Mouse (Mus musculus) kidney, postnatal 36 days (tissue): ENCODE data around the gene Zbtb7b.

Experiments used
- DNase-seq, 2 experiments: peaks; one replicate each; pipeline ENCODE4 v3.0.0; 2021 to 2022; ENCODE audit warnings: mixed read lengths in 2 of 2

Gene Zbtb7b

GRCm38 (mm10) chr3:89388901-89389740 lies 5.5 kb downstream of the Zbtb7b start:
- peak; percentile 37 to 50 for DNase-seq

GRCm38 (mm10) chr3:89388134-89388881 lies 6.3 kb downstream of the Zbtb7b start:
- peak; percentile 60 to 79 for DNase-seq

GRCm38 (mm10) chr3:89387632-89388031 lies 6.9 kb downstream of the Zbtb7b start:
- peak in 1 of 2 experiments; percentile 27 for DNase-seq

- DNase-seq: peak in 1 of 2 experiments; percentile 43
Measured at GRCm38 (mm10) chr3:89386438-89387420, 7.8 kb downstream of the Zbtb7b start.

GRCm38 (mm10) chr3:89385451-89385850 lies 9.1 kb downstream of the Zbtb7b start:
- peak in 1 of 2 experiments; percentile 22 for DNase-seq

- no peak for DNase-seq
Measured at GRCm38 (mm10) chr3:89384331-89385076, 10.1 kb downstream of the Zbtb7b start.

GRCm38 (mm10) chr3:89383651-89384255 lies 10.8 kb downstream of the Zbtb7b start:
- no peak for DNase-seq

- DNase-seq: no peak
Measured at GRCm38 (mm10) chr3:89382950-89383349, 11.6 kb downstream of the Zbtb7b start.

GRCm38 (mm10) chr3:89382033-89382882 lies 12.3 kb downstream of the Zbtb7b start:
- DNase-seq: no peak

GRCm38 (mm10) chr3:89381233-89381632 lies 13.3 kb downstream of the Zbtb7b start:
- DNase-seq: no peak

- DNase-seq: no peak
Measured at GRCm38 (mm10) chr3:89380711-89381110, 13.9 kb downstream of the Zbtb7b start.

GRCm38 (mm10) chr3:89380291-89380690 lies 14.3 kb downstream of the Zbtb7b start:
- no peak for DNase-seq

GRCm38 (mm10) chr3:89379388-89380131 lies 15.0 kb downstream of the Zbtb7b start:
- DNase-seq: peak in 1 of 2 experiments; percentile 18

- peak; percentile 74 to 80 for DNase-seq
Measured at GRCm38 (mm10) chr3:89378394-89379067, 16.0 kb downstream of the Zbtb7b start.

GRCm38 (mm10) chr3:89377831-89378230 lies 16.7 kb downstream of the Zbtb7b start:
- DNase-seq: no peak

- no peak for DNase-seq
Measured at GRCm38 (mm10) chr3:89373581-89374231, 20.9 kb downstream of the Zbtb7b start.

GRCm38 (mm10) chr3:89367338-89367737 lies 27.2 kb downstream of the Zbtb7b start:
- DNase-seq: peak in 1 of 2 experiments; percentile 46
